Mouse (Mus musculus) ZHBTc4 (cell line): ENCODE results near the gene Rmnd1.
A peak's percentile ranks its signal among the peaks of the same experiment; 100 is the strongest.

Source experiments
- DNase-seq: peaks from one replicate; pipeline ENCODE4 v3.0.0-alpha.2; 2011; ENCODE audit warnings: low read depth, low spot score

The Rmnd1 gene

DNA sequence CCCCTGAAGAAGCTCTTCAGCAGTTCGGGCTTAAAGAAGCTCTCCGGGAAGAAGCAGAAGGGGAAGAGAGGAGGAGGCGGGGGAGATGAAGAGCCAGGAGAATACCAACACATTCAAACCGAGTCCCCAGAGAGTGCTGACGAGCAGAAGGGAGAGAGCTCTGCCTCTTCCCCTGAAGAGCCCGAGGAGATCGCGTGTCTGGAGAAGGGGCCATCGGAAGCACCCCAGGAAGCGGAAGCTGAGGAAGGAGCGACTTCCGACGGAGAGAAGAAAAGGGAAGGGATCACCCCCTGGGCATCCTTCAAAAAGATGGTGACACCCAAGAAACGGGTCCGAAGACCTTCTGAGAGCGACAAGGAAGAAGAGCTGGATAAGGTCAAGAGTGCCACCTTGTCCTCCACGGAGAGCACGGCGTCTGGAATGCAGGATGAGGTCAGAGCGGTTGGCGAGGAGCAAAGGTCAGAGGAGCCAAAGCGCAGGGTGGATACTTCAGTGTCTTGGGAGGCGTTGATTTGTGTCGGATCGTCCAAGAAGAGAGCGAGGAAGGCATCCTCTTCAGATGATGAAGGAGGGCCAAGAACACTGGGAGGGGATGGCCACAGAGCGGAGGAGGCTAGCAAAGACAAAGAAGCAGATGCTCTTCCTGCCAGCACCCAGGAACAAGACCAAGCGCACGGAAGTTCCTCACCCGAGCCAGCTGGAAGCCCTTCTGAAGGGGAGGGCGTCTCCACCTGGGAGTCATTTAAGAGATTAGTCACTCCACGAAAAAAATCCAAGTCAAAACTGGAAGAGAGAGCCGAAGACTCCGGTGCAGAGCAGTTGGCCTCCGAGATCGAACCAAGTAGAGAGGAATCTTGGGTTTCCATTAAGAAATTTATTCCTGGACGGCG is 77.6 kb downstream of the Rmnd1 start:
- peak; percentile 44 for DNase-seq
